Mouse (Mus musculus) erythroblast, embryonic 14.5 days (primary cell): ENCODE results near the gene Slc22a12.

Source experiments
- GATA1 ChIP-seq: IDR thresholded peaks from 2 replicates; pipeline ENCODE4 v1.6.1; 2012; ENCODE audit warnings: low read length, inconsistent platforms, mixed read lengths
- TAL1 ChIP-seq: IDR thresholded peaks from 3 replicates; pipeline ENCODE4 v1.6.1; 2012; ENCODE audit warnings: low read length, inconsistent platforms, mixed read lengths

- TF ChIP-seq GATA1 (no peak), TAL1 (no peak)
Observed at GRCm38 (mm10) chr19:6502543-6503319, 40.1 kb downstream of the Slc22a12 start.
